Mouse (Mus musculus): ENCODE measurements around the gene Eif6.
"Not testable (repeated sequence)": the region's sequence is repeated elsewhere in the genome, so short reads cannot be mapped to it uniquely, and the experiment has no call there.

DNA sequence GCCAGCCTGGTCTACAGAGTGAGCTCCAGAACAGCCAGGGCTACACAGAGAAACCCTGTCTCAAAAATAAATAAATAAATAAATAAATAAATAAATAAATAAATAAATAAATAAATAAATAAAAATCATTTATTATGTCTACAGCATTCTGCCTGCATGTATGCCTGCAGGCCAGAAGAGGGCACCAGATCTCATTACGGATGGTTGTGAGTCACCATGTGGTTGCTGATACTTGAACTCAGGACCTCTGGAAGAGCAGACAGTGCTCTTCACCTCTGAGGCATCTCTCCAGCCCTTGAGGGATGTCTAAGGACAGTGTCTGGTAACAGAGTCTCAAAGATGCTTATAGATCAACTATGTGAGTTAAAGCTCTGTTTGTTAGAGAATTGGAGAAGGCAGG lies 5.4 kb upstream of the Eif6 start:
- not testable (repeated sequence) for TF ChIP-seq MYOG (IDR thresholded peaks at IDR 0.05; ENCODE audit: control insufficient read depth, extremely low read depth, insufficient read length); CTCF (IDR thresholded peaks at IDR 0.05; ENCODE audit: control insufficient read depth, insufficient read depth, insufficient read length); MAX (IDR thresholded peaks at IDR 0.05); USF1 (IDR thresholded peaks at IDR 0.05; ENCODE audit: low read depth); CEBPB (IDR thresholded peaks at IDR 0.05; ENCODE audit: low read depth); FOSL1 (IDR thresholded peaks at IDR 0.05; ENCODE audit: insufficient read depth, low read length, poor library complexity, severe bottlenecking); MYOD1 (IDR thresholded peaks at IDR 0.05; ENCODE audit: control insufficient read depth, insufficient read length, low read depth)
